Mouse (Mus musculus) MEL (cell line): Measurements from ENCODE around the gene Fscn2.

Experiments used
- ETS1 ChIP-seq: IDR thresholded peaks from 2 replicates; pipeline ENCODE4 v1.6.1; 2012; ENCODE audit warnings: low read depth, mild to moderate bottlenecking, inconsistent platforms, low read length, improper control_type of control experiment, moderate library complexity
- POLR2A ChIP-seq, 2 experiments: IDR thresholded peaks; 2 replicates each; pipeline ENCODE4 v1.6.1; 2011 to 2012; ENCODE audit warnings: low read length in 2 of 2, mild to moderate bottlenecking in 2 of 2, control low read depth in 1 of 2, improper control_type of control experiment in 1 of 2, low read depth in 1 of 2, moderate library complexity in 1 of 2; ENCODE audit not compliant: control insufficient read depth in 1 of 2, insufficient read depth in 1 of 2, poor library complexity in 1 of 2
- UBTF ChIP-seq: IDR thresholded peaks from 2 replicates; pipeline ENCODE4 v1.6.1; 2012; ENCODE audit warnings: low read depth, mild to moderate bottlenecking, inconsistent platforms, low read length, improper control_type of control experiment, moderate library complexity, borderline replicate concordance; ENCODE audit not compliant: insufficient read depth

- no peak for TF ChIP-seq POLR2A (IDR thresholded peaks at IDR 0.05; ENCODE audit: control insufficient read depth in 1 of 2, insufficient read depth in 1 of 2, low read depth in 1 of 2, low read length in 2 of 2, poor library complexity in 1 of 2)
- no peak for TF ChIP-seq ETS1
- no peak for TF ChIP-seq UBTF
These were observed 10.6 kb upstream of the Fscn2 start for GRCm38 (mm10) chr11:120350711-120351110.
